Mouse (Mus musculus) telencephalon, adult 2 months (tissue): ENCODE measurements at regions not wholly inside any gene's neighbourhood (a gene's known extent, or its start where the extent isn't known, plus 50 kb on each side); places are given as distances from the start of the nearest gene placed in this dataset.
"Not testable (repeated sequence)": the region's sequence is repeated elsewhere in the genome, so short reads cannot be mapped to it uniquely, and the experiment has no call there.

Experiments used
- DNase-seq: peaks from one replicate; pipeline ENCODE4 v3.0.0-alpha.2; 2011; ENCODE audit warnings: low read depth, low spot score

GRCm38 (mm10) chr1:51600425-51600824, 122.2 kb upstream of the Nabp1 start:
- no peak for DNase-seq

DNA sequence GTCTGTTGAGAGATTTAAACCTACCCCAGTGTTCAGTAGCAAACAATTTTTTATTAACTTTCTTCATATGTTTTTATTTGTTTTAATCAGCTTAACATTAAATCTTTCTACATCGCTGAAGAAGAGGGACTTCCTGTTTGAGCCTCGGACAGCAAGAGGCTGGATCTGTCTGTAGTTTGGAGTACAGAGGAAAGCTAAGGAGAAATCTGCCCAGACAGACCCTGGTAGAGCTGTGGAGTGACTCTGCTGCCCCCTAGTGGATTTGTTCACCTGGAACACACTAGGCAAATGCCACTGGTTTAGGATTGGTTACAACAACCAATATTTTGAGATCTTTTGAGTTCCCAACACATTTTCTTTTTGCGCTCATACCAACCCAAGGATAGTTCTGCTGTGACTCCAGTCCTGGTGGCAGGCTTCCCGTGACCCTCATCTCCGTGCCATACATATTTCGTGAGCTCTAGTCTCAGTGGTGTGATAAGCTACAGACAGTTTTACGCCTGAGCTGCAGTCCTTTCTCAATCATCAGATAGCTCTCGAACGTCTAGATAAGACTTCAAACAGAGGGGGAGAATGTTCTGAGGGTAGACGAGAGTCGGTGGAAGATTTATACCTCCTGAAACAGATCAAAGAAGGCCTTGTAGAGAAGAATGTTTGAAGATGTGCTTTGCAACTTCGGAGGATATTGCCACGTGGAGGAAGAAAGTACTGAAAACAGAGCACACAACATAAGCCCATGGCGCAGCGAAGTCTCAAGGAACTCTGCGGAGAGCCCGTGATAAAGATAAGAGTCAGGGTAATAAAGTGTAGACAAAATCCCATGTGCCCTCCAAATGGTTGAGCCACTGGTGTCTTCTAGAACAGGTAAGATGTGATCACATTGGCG, 119.0 kb upstream of the Nabp1 start:
- DNase-seq, result peak; percentile 83

- DNase-seq, result no peak
Observed at GRCm38 (mm10) chr1:51594666-51595065, 116.4 kb upstream of the Nabp1 start.

DNA sequence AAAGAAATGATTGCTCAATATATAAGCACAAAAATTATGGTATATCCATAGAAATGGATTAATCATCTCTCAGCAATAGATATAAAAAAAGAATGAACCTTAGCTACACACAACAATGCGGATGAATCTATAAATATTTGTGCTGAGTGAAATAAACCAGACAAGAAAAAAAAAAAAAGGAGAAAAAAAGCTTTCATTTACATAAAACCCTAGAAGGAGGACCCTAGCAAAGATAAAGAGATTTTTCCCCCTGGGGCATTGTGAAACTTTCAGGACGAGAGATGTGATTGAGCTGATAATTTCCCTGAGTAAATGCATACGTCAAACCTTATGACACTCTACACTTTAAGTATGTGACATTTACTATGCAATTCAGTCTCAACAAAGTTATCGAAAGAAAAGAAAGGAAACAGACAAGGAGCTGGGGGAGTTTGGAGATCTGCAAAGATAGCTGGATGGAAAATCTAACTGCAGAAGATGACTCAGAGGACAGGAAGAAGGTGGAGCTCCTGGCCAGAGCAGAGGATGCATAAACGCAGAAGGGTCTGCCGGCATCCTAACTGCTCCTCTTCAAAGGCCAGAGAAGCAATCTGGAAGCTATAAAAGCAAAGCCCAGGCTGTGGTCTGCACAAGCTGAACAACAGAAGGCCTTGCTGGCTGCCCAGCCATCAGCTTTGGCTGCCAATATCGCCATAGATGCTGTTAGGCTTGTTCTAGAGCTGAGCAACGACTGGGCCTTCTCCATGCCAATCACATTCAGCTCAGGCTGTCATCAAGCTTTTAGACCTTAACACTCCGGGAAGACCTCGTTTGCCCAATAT, 115.6 kb upstream of the Nabp1 start:
- no peak for DNase-seq

- DNase-seq, result no peak
Observed at GRCm38 (mm10) chr1:51591886-51592285, 113.7 kb upstream of the Nabp1 start.

DNA sequence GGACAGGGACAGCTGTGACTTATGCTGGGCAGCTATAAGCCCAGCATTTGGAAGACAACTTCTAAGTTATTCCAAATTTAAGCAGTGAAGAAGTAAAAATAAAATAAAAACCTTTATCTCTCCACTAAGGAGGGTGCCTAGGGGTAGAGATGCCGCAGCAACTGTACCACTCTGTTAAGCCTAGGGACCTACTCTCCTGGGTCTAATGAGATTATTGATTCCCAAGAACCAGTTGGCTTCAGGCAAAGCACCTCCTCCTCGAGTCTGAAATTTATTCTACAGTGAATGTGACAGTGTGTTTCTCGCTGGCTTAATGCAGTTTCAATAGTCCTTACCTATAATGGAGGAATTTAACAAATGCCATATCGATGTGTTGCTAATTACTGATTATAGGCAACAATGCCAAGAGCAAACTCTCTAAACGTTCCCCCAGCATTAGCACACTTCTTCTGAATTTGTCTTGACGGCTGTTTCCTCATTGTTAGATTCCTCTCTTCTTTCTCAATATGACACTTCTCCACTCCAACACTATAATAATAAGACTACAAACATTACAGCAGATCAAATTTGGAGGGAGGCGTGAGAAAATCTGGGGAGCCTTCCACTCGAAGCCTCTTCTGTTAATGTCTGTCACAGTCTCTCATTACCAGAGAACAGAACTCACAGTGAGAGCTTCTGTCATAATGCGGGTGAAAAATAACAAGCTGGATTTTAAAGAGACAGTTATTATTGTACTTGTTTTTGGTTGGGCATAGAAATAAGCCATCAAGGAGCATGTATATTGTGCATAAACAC, 112.6 kb upstream of the Nabp1 start:
- peak; percentile 38 for DNase-seq

DNA sequence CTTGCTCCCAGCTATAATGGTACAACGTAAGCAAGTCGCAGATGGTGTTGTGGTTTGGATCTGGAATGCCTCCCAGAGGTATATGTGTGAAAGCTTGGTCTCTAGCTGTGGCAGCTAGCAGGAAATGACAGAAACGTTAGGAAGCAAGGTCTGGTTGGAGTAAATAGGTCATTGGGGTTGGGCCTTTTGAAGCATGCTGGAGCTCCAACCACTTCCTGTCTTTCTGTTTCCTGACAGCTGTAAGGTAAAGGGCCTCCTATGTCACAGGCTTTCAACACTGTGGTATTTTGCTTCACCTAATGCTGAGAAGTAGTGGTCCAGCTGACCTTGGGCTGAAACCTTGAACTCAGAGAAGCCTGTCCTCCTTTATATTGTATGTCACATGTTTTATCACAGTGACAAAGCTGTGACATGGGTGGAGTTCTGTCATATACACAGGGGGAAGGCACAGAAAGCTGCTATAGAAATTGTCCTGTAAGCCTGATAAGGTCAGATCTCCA, 106.8 kb upstream of the Nabp1 start:
- DNase-seq, result peak; percentile 40

- no peak for DNase-seq
Observed at GRCm38 (mm10) chr1:51583871-51584270, 105.6 kb upstream of the Nabp1 start.

DNA sequence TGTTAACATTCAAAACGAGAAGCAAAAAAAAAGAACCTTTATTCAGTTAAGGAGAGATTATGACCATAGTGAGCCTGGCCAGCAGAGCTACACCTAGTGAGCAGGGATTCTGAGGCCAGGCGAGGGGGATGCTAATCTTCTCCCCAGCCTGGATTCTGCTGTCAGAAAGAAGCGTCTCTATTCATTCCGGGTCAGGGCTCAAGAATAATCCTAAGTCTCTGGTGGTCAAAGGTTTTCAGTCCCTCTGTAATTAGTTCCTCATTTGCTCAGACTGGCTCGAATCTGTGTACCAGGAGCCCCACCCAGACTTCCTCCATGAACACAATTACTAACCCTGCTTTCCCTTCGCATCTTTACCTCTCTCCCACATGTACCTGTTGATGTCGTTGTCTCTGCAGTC, 101.8 kb upstream of the Nabp1 start:
- DNase-seq, result no peak

- no peak for DNase-seq
Observed at GRCm38 (mm10) chr1:51577701-51578100, 99.5 kb upstream of the Nabp1 start.

GRCm38 (mm10) chr1:51572314-51573078, 94.3 kb upstream of the Nabp1 start:
- DNase-seq, result no peak

GRCm38 (mm10) chr1:51569625-51570024, 91.4 kb upstream of the Nabp1 start:
- DNase-seq, result no peak

- DNase-seq, result peak; percentile 38
Observed at GRCm38 (mm10) chr1:51566170-51566649, 88.0 kb upstream of the Nabp1 start.

DNA sequence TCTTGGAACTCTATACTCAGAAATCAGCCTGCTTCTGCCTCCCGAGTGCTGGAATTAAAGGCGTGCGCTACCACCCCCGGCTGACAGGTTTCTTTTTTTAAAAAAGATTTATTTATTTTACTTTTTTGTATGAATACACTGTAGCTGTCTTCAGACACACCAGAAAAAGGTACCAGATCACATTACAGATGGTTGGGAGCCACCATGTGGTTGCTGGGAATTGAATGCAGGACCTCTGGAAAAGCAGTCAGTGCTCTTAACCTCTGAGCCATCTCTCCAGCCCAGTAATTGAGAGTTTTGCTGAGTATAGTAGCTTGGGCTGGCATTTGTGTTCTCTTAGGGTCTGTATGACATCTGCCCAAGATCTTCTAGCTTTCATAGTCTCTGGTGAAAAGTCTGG, 78.4 kb upstream of the Nabp1 start:
- DNase-seq, result not testable (repeated sequence)

DNA sequence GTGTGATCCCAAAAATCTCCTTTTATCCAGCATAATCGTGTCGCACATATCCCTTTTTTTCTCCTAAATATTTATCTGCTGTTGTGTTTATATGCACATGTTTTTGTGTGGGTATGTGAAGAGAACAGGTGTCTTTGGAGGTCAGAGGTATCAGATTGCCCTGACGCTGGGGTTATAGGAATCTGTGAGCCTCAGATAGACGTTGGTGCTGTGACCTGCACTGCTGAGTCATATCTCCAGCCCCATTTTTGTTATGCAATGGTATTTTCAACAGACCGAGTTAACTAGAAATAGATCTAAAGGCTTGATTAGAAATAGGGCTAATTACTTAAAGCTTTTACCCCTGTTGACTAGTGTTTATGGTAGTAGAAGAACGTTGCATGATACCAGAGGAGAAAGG, 75.5 kb upstream of the Nabp1 start:
- DNase-seq, result no peak

DNA sequence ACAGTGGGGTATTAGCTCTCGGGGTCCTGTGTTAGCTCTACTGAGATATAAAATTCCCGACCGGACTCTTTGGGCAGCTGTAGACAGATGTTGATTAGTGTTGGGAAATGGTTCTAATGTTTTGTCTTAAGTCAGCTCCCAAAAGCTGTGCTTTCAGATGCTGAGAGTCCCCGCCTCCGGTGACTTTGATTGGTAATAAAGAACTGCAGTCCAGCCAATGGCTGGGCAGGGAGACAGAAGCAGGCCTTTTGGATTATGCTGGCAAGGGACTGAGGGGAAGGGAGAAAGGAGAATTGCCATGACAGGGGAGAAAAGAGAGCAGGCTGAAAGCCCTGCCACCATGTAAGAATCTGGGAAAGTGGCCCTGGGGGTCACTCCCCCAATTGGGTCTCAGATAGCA, 73.4 kb upstream of the Nabp1 start:
- no peak for DNase-seq

GRCm38 (mm10) chr1:51542801-51543200, 64.6 kb upstream of the Nabp1 start:
- DNase-seq, result no peak

DNA sequence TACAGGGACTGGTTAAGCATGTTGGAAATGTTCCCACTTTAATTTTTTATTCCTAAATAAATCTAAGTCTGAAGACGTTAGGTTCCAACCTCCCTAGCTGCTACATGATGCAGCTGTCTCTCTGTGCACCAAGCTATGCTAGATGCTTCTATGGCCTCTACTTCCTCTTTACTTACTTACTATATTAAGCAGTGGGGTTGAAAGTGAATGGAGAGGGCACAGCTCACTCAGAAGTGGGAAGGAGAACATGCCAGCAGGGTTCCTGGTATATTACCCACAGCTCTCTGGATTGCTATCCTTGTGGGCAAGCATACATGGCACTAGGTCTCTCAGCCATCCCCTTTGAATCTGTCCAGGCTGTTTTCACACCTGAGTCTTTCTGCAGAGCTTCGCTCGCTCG, 61.4 kb upstream of the Nabp1 start:
- no peak for DNase-seq

- DNase-seq, result no peak
Observed at GRCm38 (mm10) chr1:51538836-51539235, 60.6 kb upstream of the Nabp1 start.

GRCm38 (mm10) chr1:51537765-51538360, 59.6 kb upstream of the Nabp1 start:
- DNase-seq, result no peak
